Mouse (Mus musculus) small intestine, adult 2 months (tissue): ENCODE measurements around the gene Neurog2.

ENCODE experiments used
- CTCF ChIP-seq: fragments of 200-500 bp; IDR thresholded peaks from 2 replicates; pipeline ENCODE4 v1.5.1; 2012; ENCODE audit warnings: low read depth, mild to moderate bottlenecking, control low read depth, inconsistent platforms, low read length, moderate library complexity, mixed read lengths; ENCODE audit not compliant: insufficient replicate concordance, insufficient read length; ENCODE audit errors: extremely low read depth
- POLR2A ChIP-seq: fragments of 200-500 bp; IDR thresholded peaks from 2 replicates; pipeline ENCODE4 v1.6.1; 2012; ENCODE audit warnings: low read depth, mild to moderate bottlenecking, control low read depth, inconsistent platforms, low read length, moderate library complexity

DNA sequence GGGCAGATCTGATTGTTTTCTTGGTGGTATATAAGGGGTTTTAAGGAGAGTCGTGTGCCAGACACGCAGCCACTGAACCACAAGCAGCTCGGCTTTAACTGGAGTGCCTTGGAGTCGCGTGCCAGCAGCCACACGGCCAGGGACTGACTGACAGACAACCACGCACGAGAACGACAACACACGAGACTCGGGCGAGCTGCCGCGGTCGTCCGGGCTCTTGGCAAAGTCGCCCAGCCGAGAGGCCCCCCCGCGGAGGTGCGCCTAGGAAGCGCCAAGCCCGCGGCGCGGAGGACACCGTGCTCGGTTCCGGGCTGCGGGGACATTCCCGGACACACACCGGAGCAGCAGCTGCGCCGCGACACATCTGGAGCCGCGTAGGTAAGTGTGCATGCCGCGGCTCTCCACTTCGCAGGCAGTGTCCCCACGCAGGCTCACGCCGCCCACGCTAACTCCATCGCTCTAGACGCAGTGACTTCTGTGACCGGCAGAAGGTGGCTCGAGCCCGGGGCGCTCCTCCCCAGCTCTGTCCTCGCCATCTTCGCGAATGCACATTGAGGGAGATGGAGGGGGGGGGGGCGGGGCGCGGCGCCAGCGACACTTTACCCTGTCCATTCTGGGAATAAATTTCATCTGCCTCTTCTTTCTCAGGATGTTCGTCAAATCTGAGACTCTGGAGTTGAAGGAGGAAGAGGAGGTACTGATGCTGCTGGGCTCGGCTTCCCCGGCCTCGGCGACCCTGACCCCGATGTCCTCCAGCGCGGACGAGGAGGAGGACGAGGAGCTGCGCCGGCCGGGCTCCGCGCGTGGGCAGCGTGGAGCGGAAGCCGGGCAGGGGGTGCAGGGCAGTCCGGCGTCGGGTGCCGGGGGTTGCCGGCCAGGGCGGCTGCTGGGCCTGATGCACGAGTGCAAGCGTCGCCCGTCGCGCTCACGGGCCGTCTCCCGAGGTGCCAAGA is at the start of gene Neurog2:
- TF ChIP-seq CTCF (no peak), POLR2A (no peak)
